Mouse (Mus musculus): ENCODE results near the gene Spaca3. TPM values are rescaled to one million over a fixed set of nuclear protein-coding genes. Genes with fewer than 3 reads are reported as not detected.

Gene Spaca3
- total RNA-seq, 2 experiments from 2014 or later, result not detected

GRCm38 (mm10) chr11:80878026-80878425 lies 19.9 kb downstream of the Spaca3 start:
- Histone ChIP-seq H3K27ac (peak overlapping the region; percentile 87; the same call in 1 of the 2 replicates), H3K4me3 (no peak overlapping the region)
- no peak for TF ChIP-seq CTCF (conservative IDR thresholded peaks at IDR 0.05)
- DNase-seq (ENCODE audit: low spot score in 2 of 2), result no peak

- Histone ChIP-seq H3K4me3 (no peak overlapping the region), H3K27ac (no peak overlapping the region)
- TF ChIP-seq CTCF (conservative IDR thresholded peaks at IDR 0.05), result no peak
- DNase-seq (ENCODE audit: low spot score in 2 of 2), result no peak
Observed at GRCm38 (mm10) chr11:80882229-80882810, 24.2 kb downstream of the Spaca3 start.

GRCm38 (mm10) chr11:80884521-80885231 lies 26.5 kb downstream of the Spaca3 start:
- H3K4me3 ChIP-seq, result no peak overlapping the region
- DNase-seq (ENCODE audit: low spot score in 2 of 2), result peak; percentile 39 to 42
- TF ChIP-seq CTCF (conservative IDR thresholded peaks at IDR 0.05), result no peak
- H3K27ac ChIP-seq, result peak overlapping the region; percentile 51; the same call in 1 of the 2 replicates

GRCm38 (mm10) chr11:80886365-80886764 lies 28.2 kb downstream of the Spaca3 start:
- no peak for TF ChIP-seq CTCF (conservative IDR thresholded peaks at IDR 0.05)
- H3K27ac ChIP-seq, result peak overlapping the region; percentile 7; the same call in 1 of the 2 replicates
- H3K4me3 ChIP-seq, result no peak overlapping the region
- DNase-seq (ENCODE audit: low spot score in 2 of 2), result no peak

DNA sequence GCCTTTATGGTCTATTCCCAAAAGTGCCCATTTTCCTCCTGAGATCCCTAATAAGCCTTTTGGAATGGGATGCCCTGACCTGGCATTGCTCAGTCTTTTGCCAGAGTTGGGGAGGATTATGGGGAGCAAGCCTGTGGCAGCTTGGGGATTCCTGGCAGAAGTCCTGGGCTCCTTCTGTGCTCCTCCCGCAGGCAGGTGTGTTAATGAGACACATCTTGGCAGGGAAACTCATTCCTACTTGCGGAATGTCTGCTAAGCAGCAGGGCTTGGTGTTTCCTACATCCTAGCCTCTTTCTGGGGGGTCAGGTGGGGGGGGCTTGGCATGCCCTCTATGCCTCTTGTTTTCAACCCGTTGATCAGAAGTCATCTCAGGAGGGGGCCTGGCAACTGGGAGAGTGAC lies 28.9 kb downstream of the Spaca3 start:
- H3K4me3 ChIP-seq, result no peak overlapping the region
- H3K27ac ChIP-seq, result no peak overlapping the region; the same call in 1 of the 2 replicates
- no peak for TF ChIP-seq CTCF (conservative IDR thresholded peaks at IDR 0.05)
- DNase-seq (ENCODE audit: low spot score in 2 of 2), result no peak

- no peak for DNase-seq (ENCODE audit: low spot score in 2 of 2)
- Histone ChIP-seq H3K27ac (no peak overlapping the region), H3K4me3 (no peak overlapping the region)
- TF ChIP-seq CTCF (conservative IDR thresholded peaks at IDR 0.05), result no peak
Observed at GRCm38 (mm10) chr11:80889336-80890063, 31.3 kb downstream of the Spaca3 start.

- peak; percentile 29 to 57 for DNase-seq (ENCODE audit: low spot score in 2 of 2)
- no peak overlapping the region for H3K27ac ChIP-seq
Observed at GRCm38 (mm10) chr11:80895853-80896252, 37.7 kb downstream of the Spaca3 start.

GRCm38 (mm10) chr11:80900555-80900954 lies 42.4 kb downstream of the Spaca3 start:
- DNase-seq (ENCODE audit: low spot score in 2 of 2), result no peak
- no peak overlapping the region for H3K27ac ChIP-seq
- H3K4me3 ChIP-seq, result no peak overlapping the region
- no peak for TF ChIP-seq CTCF (conservative IDR thresholded peaks at IDR 0.05)

More at GRCm38 (mm10) chr11:80895853-80896252, 37.7 kb downstream of the Spaca3 start:
- TF ChIP-seq CTCF (conservative IDR thresholded peaks at IDR 0.05), result no peak
- no peak overlapping the region for H3K4me3 ChIP-seq

- DNase-seq (ENCODE audit: low spot score in 2 of 2), result no peak
- Histone ChIP-seq H3K27ac (no peak overlapping the region), H3K4me3 (no peak overlapping the region)
- TF ChIP-seq CTCF (conservative IDR thresholded peaks at IDR 0.05), result no peak
Observed at GRCm38 (mm10) chr11:80902664-80903063, 44.5 kb downstream of the Spaca3 start.

- DNase-seq (ENCODE audit: low spot score in 2 of 2), result no peak
- TF ChIP-seq CTCF (conservative IDR thresholded peaks at IDR 0.05), result no peak
- Histone ChIP-seq H3K4me3 (no peak overlapping the region), H3K27ac (no peak overlapping the region)
Observed at GRCm38 (mm10) chr11:80903426-80903825, 45.3 kb downstream of the Spaca3 start.

GRCm38 (mm10) chr11:80904559-80904958 lies 46.4 kb downstream of the Spaca3 start:
- no peak for TF ChIP-seq CTCF (conservative IDR thresholded peaks at IDR 0.05)
- H3K4me3 ChIP-seq, result no peak overlapping the region
- H3K27ac ChIP-seq, result no peak overlapping the region
- DNase-seq (ENCODE audit: low spot score in 2 of 2), result no peak

DNA sequence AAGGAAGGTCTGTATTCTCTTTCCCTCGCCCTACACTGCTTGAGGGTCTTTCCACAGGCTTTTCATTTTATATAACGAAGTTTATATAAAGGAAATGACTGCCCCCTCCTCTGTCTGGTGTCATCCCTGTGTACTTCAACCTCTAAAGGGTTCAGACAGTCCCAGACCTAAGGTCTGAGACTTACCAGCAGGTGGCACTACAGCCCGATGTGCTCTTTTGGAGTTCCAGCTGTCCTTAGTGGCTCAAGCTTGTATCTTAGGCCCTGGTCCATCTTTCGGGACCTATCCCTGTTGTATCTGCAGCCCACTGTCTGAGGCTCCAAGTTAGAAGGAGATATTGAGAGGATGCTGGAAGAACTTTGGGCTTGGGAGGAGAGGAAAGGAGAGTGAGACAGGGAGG lies 48.3 kb downstream of the Spaca3 start:
- Histone ChIP-seq H3K4me3 (no peak overlapping the region), H3K27ac (no peak overlapping the region)
- DNase-seq (ENCODE audit: low spot score in 2 of 2), result peak; percentile 47 to 79
- peak; percentile 90 for TF ChIP-seq CTCF (conservative IDR thresholded peaks at IDR 0.05)

DNA sequence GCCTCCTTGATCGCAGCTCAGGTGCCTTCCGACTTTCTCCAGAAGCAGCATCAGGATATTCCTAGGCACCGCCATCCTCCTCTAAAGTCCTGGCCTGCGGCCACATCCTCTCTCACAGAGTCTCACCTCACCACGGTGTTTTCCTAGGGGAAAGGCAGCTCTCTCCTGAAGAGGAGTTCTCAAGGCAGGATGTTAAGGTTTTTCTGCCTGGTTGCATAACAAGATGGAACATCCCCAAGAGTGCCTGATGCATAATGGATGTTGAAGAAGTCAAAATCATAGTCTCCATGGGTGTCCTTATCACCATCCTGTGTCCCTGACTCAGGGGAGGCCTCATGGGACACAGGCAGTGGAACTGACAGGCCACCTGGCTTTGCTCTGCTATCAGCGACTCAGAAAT lies 49.7 kb downstream of the Spaca3 start:
- no peak overlapping the region for H3K27ac ChIP-seq
- no peak overlapping the region for H3K4me3 ChIP-seq
- DNase-seq (ENCODE audit: low spot score in 2 of 2), result no peak
- TF ChIP-seq CTCF (conservative IDR thresholded peaks at IDR 0.05), result no peak
